Mouse (Mus musculus) kidney, embryonic 16.5 days (tissue): Measurements from ENCODE around the gene Mroh9. TPM values are rescaled to one million over a fixed set of nuclear protein-coding genes. Genes with fewer than 3 reads are reported as not detected.

Experiments
- ATAC-seq: fragments of 200-750 bp; cut with Nextera tagmentation; 2 replicates; pipeline ENCODE4 v1.8.0; 2017; ENCODE audit warnings: moderate TSS enrichment; ENCODE audit not compliant: low FRiP score, low TSS enrichment
- H3K27ac ChIP-seq: fragments of 300-500 bp; sonication (generic); 2 replicates; pipeline ENCODE4 v1.5.1; 2014; ENCODE audit warnings: low read length
- H3K27me3 ChIP-seq: fragments of 300-500 bp; sonication (generic); 2 replicates; pipeline ENCODE4 v1.6.1; 2014; ENCODE audit warnings: low read length, control low read depth, mixed read lengths; ENCODE audit not compliant: insufficient read depth
- H3K36me3 ChIP-seq: fragments of 300-500 bp; sonication (generic); 2 replicates; pipeline ENCODE4 v1.6.1; 2014; ENCODE audit warnings: low read length, control low read depth, mixed read lengths; ENCODE audit not compliant: insufficient read depth
- H3K4me1 ChIP-seq: fragments of 300-500 bp; sonication (generic); 2 replicates; pipeline ENCODE4 v1.6.1; 2014; ENCODE audit warnings: low read length, control low read depth, mixed read lengths; ENCODE audit not compliant: insufficient read depth
- H3K4me2 ChIP-seq: fragments of 300-500 bp; sonication (generic); replicated peaks from 2 replicates; pipeline ENCODE4 v1.6.1; 2014; ENCODE audit warnings: low read depth, low read length
- H3K4me3 ChIP-seq: fragments of 300-500 bp; sonication (generic); 2 replicates; pipeline ENCODE4 v1.5.1; 2014; ENCODE audit warnings: mild to moderate bottlenecking, low read length
- H3K9ac ChIP-seq: fragments of 300-500 bp; sonication (generic); replicated peaks from 2 replicates; pipeline ENCODE4 v1.6.1; 2014; ENCODE audit warnings: low read length
- H3K9me3 ChIP-seq: fragments of 300-500 bp; sonication (generic); 2 replicates; pipeline ENCODE4 v1.6.1; 2016; ENCODE audit warnings: low read length, control low read depth
- WGBS: fragments of 180-500 bp; shearing (Covaris S2); extraction: QIAGEN DNeasy Blood & Tissue Kit; methylation state at CpG from one replicate; pipeline ENCODE4 v1.1.7; 2014; 5-methylcytosine and 5-hydroxymethylcytosine counted together
- polyA plus RNA-seq: library from polyadenylated mRNA; unstranded; fragments of >200 nt; fragmentation: Nextera tagmentation; extraction: Ambion mirVana; gene quantifications from 2 replicates; pipeline ENCODE4 v1.2.1, GENCODE M21; 2015

The Mroh9 gene
- polyA plus RNA-seq, 1 experiment from 2014 or later = not detected

DNA sequence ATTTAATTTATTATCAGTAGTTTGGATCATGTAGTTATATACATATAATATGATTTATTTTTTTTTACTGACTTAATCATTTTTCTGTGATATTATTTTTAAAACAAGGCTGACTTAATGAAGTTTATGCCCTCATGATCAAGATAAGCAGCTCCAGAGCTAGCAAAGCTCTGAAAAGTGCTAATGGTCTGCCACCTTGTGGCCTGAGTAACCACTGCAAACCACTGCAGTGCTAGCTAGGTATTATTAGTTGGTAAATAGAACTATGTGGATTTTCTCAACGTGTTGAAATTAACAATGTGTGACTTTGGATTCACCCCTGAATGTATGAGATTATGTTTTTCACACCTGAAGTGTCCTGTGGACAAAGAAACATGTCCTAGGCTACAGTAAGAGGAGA is 15.0 kb downstream of the Mroh9 start:
- Histone ChIP-seq H3K4me1 (no peaks in the 10 kb centered on the region), H3K36me3 (no peaks in the 10 kb centered on the region)
- WGBS = 7% methylated on average over 1 of the region's 1 CpGs

DNA sequence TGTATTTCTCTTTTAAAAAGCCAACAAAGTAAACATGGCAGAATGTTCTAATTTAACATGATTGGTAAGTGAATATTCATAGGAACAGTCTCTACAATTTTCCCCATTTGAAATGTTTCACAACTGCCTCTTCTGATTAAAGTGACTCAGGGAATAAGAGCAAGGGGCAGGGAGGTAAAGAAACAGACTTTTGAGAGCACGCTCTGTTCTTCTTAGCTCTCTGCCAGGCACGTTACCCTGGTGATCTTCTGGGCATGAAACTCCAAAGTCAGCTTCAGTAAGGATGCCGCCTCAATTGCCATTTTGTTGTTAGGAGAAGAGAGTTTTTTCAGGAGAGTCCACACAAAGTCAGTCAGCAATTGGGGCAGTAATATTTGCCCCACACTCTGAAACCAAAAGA is 25.1 kb downstream of the Mroh9 start:
- Histone ChIP-seq H3K27me3 (no peaks in the 10 kb centered on the region), H3K4me1 (no peaks in the 10 kb centered on the region), H3K4me3 (no peak overlapping the region), H3K27ac (no peak overlapping the region), H3K36me3 (no peaks in the 10 kb centered on the region), H3K9me3 (no peaks in the 10 kb centered on the region), H3K4me2 (no peak overlapping the region), H3K9ac (no peak overlapping the region)
- WGBS = 87% methylated on average over 3 of the region's 3 CpGs
- ATAC-seq = no peak

More for the DNA sequence above, 15.0 kb downstream of the Mroh9 start:
- H3K9ac ChIP-seq = no peak overlapping the region
- ATAC-seq = peak; percentile 54; the same call in 1 of the 2 replicates
- H3K4me3 ChIP-seq = no peak overlapping the region
- no peaks in the 10 kb centered on the region for H3K27me3 ChIP-seq
- no peak overlapping the region for H3K27ac ChIP-seq
- H3K4me2 ChIP-seq = no peak overlapping the region
- H3K9me3 ChIP-seq = no peaks in the 10 kb centered on the region

DNA sequence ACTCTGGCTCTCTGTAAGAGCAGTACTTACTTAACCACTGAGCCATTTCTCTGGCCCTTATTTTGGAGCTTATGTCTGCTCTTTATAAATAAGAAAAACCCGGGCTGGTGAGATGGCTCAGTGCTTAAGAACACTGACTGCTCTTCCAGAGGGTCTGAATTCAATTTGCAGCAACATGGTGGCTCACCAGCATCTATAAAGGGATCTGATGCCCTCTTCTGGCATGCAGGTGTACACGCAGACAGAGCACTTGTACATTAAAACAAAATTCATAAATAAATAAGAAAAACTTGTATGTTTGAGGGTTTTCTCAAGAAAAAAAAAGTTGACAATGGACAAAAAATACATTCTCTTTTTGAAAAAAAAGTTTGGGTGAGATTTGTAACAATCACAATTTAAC is 28.1 kb downstream of the Mroh9 start:
- no peaks in the 10 kb centered on the region for H3K36me3 ChIP-seq
- H3K4me1 ChIP-seq = no peaks in the 10 kb centered on the region
- no peak overlapping the region for H3K4me3 ChIP-seq
- WGBS = 45% methylated on average over 2 of the region's 2 CpGs
- H3K9ac ChIP-seq = no peak overlapping the region
- no peak for ATAC-seq
- H3K27ac ChIP-seq = no peak overlapping the region
- H3K9me3 ChIP-seq = no peaks in the 10 kb centered on the region
- no peaks in the 10 kb centered on the region for H3K27me3 ChIP-seq
- H3K4me2 ChIP-seq = no peak overlapping the region

DNA sequence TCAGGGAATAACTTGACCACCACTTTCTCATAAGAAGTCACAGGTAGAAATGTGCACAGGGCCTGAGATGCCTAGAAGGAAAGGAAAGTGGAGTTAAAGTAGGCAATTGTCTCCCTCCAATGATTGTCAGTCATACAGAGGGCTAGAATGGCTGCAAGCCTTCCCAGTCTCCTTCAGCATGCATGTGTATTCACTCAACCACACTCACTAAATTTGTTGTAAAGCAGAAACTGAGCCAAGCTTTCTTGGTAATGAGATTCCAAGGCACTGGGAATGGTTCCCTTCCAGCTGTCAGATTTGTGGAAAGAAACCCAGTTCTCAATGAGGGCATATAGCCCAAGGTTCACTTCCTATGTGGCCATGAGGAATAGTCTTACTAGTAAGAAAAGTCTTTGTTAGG is 29.8 kb downstream of the Mroh9 start:
- no peak for ATAC-seq
- Histone ChIP-seq H3K4me2 (no peak overlapping the region), H3K4me1 (no peaks in the 10 kb centered on the region), H3K27ac (no peak overlapping the region), H3K9me3 (no peaks in the 10 kb centered on the region), H3K27me3 (no peaks in the 10 kb centered on the region), H3K36me3 (no peaks in the 10 kb centered on the region), H3K9ac (no peak overlapping the region), H3K4me3 (no peak overlapping the region)

DNA sequence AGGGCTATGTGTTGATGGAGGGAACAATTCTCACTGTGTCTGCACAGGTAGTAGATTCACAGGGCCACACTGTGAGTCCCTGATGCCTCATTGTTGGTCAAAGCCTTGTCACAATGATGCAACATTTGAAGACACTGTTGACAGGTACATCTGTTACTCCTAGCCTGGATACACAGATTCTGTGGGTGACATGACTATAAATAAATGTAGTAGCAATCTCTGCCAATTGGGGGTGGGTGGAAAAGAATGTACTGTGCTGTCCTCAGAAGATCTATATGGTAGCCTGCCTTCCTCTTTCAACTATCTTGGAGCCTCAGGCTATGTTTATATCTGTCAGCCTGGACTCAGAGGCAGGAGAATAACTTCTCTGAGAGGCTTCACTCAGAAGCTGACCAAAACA is 62.4 kb downstream of the Mroh9 start:
- Histone ChIP-seq H3K4me3 (no peak overlapping the region), H3K27ac (no peak overlapping the region), H3K4me2 (no peak overlapping the region), H3K9ac (no peak overlapping the region), H3K4me1 (no peaks in the 10 kb centered on the region), H3K36me3 (no peaks in the 10 kb centered on the region), H3K9me3 (no peaks in the 10 kb centered on the region), H3K27me3 (no peaks in the 10 kb centered on the region)
- ATAC-seq = no peak

DNA sequence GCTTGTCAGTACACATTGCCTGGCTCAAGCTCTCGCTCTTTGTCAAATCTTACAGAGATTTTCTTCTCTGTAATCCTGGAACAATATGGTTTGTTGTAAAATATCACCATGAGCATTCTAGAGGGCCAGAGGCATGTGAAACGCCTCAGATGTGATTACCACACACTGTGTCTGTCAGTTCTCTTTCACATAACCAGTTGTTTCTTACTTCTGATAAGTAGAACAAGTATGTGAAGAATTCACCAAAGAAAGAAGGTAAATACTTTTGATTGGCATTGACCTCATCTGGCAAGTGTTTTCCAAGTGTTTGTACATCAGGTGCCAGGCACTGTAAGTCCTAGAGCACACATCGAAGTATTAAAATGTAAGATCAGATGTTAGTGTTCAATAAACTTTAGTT is 76.2 kb downstream of the Mroh9 start:
- 74% methylated on average over 3 of the region's 3 CpGs for WGBS
- H3K4me3 ChIP-seq = no peak overlapping the region
- no peak for ATAC-seq
- no peaks in the 10 kb centered on the region for H3K36me3 ChIP-seq
- H3K27ac ChIP-seq = no peak overlapping the region
- H3K27me3 ChIP-seq = no peaks in the 10 kb centered on the region
- no peaks in the 10 kb centered on the region for H3K9me3 ChIP-seq
- no peak overlapping the region for H3K4me2 ChIP-seq
- no peak overlapping the region for H3K9ac ChIP-seq
- no peaks in the 10 kb centered on the region for H3K4me1 ChIP-seq

DNA sequence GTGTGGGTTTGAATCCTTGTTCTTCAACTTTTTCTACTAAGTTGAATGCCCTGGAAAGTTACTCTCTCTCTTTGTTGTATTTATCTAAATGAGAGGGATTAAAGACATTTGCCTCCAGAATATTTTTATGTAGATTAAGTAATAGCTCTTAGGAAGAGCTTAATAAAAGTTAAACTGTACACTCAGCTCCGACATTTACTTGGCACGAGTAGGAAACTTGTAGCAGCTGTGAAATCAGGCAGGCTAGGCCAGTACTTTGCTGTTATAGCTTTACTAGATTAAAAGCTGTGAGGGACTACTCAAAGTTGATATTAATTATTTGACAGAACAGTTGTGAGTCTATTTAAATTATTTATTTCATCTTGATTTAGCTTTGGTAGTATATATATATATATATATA is 82.0 kb downstream of the Mroh9 start:
- 70% methylated on average over 2 of the region's 2 CpGs for WGBS
- Histone ChIP-seq H3K9me3 (no peaks in the 10 kb centered on the region), H3K4me3 (no peak overlapping the region), H3K27ac (no peak overlapping the region), H3K4me1 (no peaks in the 10 kb centered on the region), H3K36me3 (no peaks in the 10 kb centered on the region), H3K9ac (no peak overlapping the region), H3K4me2 (no peak overlapping the region), H3K27me3 (no peaks in the 10 kb centered on the region)
- no peak for ATAC-seq

DNA sequence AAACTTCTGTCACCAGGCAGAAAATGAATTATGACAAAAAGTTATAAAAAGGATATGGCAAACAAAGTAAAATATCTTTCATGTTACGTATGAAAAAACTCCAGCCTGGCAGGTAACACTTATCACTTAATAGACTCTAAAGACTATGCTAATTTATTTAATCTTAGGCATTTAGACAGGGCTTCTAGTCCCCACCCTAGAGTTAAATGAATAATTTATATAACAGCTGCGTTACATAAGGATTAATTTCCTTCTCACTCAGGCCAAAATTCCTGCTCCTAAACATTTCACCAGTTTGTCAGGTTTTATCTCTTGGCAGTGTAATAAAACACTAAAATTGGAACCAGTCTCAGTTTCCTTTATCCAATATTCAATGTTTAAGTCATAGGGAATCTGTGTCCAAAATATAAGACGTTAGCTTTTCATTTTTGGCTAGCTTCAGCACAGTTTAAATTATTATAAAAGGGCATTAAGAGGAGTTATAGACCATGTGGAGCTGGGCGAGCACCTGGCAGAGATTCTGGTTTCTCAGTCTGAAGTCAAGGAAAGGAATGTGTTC is 84.1 kb downstream of the Mroh9 start:
- no peak overlapping the region for H3K9ac ChIP-seq
- ATAC-seq = no peak
- 67% methylated on average over 4 of the region's 4 CpGs for WGBS
- 0 out of 2 replicates have a peak overlapping the region, but pooled peaks have one; percentile 3 for H3K27ac ChIP-seq
- no peak overlapping the region for H3K4me3 ChIP-seq
- H3K4me1 ChIP-seq = no peaks in the 10 kb centered on the region
- no peaks in the 10 kb centered on the region for H3K9me3 ChIP-seq
- no peaks in the 10 kb centered on the region for H3K27me3 ChIP-seq
- H3K4me2 ChIP-seq = no peak overlapping the region
- H3K36me3 ChIP-seq = no peaks in the 10 kb centered on the region

DNA sequence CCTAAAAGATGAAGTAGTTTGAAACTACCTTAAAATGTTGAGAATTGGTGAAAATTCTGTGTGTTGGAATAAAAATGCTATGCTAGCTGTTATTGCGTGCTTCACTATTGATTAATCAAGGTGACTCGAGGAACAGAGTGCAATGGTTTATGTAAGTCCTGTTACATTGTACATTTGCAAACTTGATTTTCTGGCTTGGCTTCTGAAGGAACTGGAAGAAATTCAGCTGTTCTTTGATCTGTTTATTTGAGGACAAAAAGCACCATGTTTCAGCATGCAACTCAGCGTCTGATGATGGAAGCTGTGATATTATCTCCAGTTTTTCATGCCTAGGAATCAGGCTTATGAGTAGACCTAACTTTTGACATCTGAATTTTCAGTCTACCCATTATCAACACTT is 97.9 kb downstream of the Mroh9 start:
- Histone ChIP-seq H3K9me3 (no peaks in the 10 kb centered on the region), H3K27me3 (no peaks in the 10 kb centered on the region), H3K36me3 (no peaks in the 10 kb centered on the region), H3K4me3 (no peak overlapping the region), H3K4me2 (no peak overlapping the region), H3K4me1 (no peaks in the 10 kb centered on the region), H3K27ac (no peak overlapping the region), H3K9ac (no peak overlapping the region)
- WGBS = 68% methylated on average over 3 of the region's 3 CpGs
- no peak for ATAC-seq

DNA sequence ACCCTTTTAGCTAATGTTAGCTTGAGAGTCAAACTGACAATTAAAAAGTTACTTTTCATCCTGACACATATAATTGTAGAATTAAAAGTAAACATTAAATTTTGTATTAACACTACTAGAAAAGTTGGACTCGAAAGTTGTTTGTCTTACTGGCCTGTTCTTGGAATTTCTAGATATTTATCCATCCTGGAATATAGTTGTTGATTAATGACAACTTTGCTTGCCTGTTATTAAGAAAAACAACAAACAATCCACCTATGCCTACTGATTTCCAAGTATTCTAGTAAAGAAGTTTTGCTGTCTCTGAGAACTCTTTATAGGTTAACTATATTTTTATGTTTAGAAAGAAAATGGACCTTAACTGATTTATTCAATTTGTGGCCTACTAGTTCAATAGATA is 98.7 kb downstream of the Mroh9 start:
- 76% methylated on average over 1 of the region's 1 CpGs for WGBS
- Histone ChIP-seq H3K9ac (no peak overlapping the region), H3K27me3 (no peaks in the 10 kb centered on the region), H3K9me3 (no peaks in the 10 kb centered on the region), H3K4me3 (no peak overlapping the region), H3K4me2 (no peak overlapping the region), H3K36me3 (no peaks in the 10 kb centered on the region), H3K4me1 (no peaks in the 10 kb centered on the region), H3K27ac (no peak overlapping the region)
- no peak for ATAC-seq
